Comparison of ENCODE assay signal across 7 mouse cellular contexts in genomic region chr13:107645865-107646645, GRCm38 (mm10).
DNase-seq lines count a peak whose midpoint lies in the region; ATAC-seq lines count a peak whose summit lies in the region.

No protein-coding gene starts in this region.

- H3K36me3 ChIP-seq in heart, embryonic 10.5 days = no peaks in the 10 kb centered on the region
- H3K36me3 ChIP-seq in limb, embryonic 11.5 days (ENCODE audit: control insufficient read depth, insufficient read depth, low read length) = no peaks in the 10 kb centered on the region
- H3K36me3 ChIP-seq in midbrain, embryonic 12.5 days = no peaks in the 10 kb centered on the region

- 6% methylated on average over 27 of the region's 27 CpGs for WGBS in heart, embryonic 10.5 days
- WGBS in limb, embryonic 11.5 days = 4% methylated on average over 27 of the region's 27 CpGs
- WGBS in midbrain, embryonic 12.5 days = 1% methylated on average over 27 of the region's 27 CpGs

- no peak overlapping the region for H3K9ac ChIP-seq in limb, embryonic 11.5 days (ENCODE audit: low read length)
- H3K9ac ChIP-seq in midbrain, embryonic 12.5 days (replicated peaks) = peak overlapping the region; percentile 49

- peaks cover 60% of the 10 kb centered on the region for H3K27me3 ChIP-seq in heart, embryonic 10.5 days (ENCODE audit: insufficient read depth, poor library complexity, severe bottlenecking)
- peaks cover 21% of the 10 kb centered on the region for H3K27me3 ChIP-seq in limb, embryonic 11.5 days (ENCODE audit: control insufficient read depth, insufficient read depth, low read length)
- H3K27me3 ChIP-seq in midbrain, embryonic 12.5 days = peaks cover 10% of the 10 kb centered on the region

- peak; percentile 54 for DNase-seq in adrenal gland, postnatal 10 days
- peak; percentile 26 to 45 for DNase-seq in cerebellum, postnatal 25 days
- no peak for DNase-seq in heart, embryonic 10.5 days (ENCODE audit: low spot score)
- DNase-seq in kidney, adult 9 months = peak; percentile 46
- peak; percentile 63 for DNase-seq in limb, embryonic 11.5 days (ENCODE audit: low spot score)
- peak; percentile 21 for DNase-seq in thymus, postnatal 25 days

- H3K9me3 ChIP-seq in heart, embryonic 10.5 days = no peaks in the 10 kb centered on the region
- H3K9me3 ChIP-seq in limb, embryonic 11.5 days (ENCODE audit: control insufficient read depth, low read length) = no peaks in the 10 kb centered on the region
- no peaks in the 10 kb centered on the region for H3K9me3 ChIP-seq in midbrain, embryonic 12.5 days

- peak overlapping the region; percentile 51 for H3K4me2 ChIP-seq in limb, embryonic 11.5 days (ENCODE audit: low read depth, severe bottlenecking)
- peak overlapping the region; percentile 52 for H3K4me2 ChIP-seq in midbrain, embryonic 12.5 days (replicated peaks)

- H3K4me3 ChIP-seq in heart, embryonic 10.5 days = peak overlapping the region; percentile 57
- H3K4me3 ChIP-seq in limb, embryonic 11.5 days (ENCODE audit: low read depth, low read length) = peak overlapping the region; percentile 28; the same call in 1 of the 2 replicates
- peak overlapping the region; percentile 36 for H3K4me3 ChIP-seq in midbrain, embryonic 12.5 days

- no peak overlapping the region for H3K27ac ChIP-seq in heart, embryonic 10.5 days
- H3K27ac ChIP-seq in limb, embryonic 11.5 days (replicated peaks; ENCODE audit: low read depth, low read length) = no peak overlapping the region
- H3K27ac ChIP-seq in midbrain, embryonic 12.5 days (replicated peaks) = peak overlapping the region; percentile 81

- ATAC-seq in limb, embryonic 11.5 days (ENCODE audit: insufficient number of reproducible peaks, low FRiP score, low TSS enrichment, low read depth) = no peak
- ATAC-seq in midbrain, embryonic 12.5 days (ENCODE audit: low FRiP score, low read depth) = peak; percentile 24

- H3K4me1 ChIP-seq in heart, embryonic 10.5 days = peaks cover 10% of the 10 kb centered on the region
- H3K4me1 ChIP-seq in limb, embryonic 11.5 days (ENCODE audit: control insufficient read depth, insufficient read depth, low read length) = peaks cover 14% of the 10 kb centered on the region; the same call in 1 of the 2 replicates
- peaks cover 28% of the 10 kb centered on the region for H3K4me1 ChIP-seq in midbrain, embryonic 12.5 days
